Mouse (Mus musculus) liver, postnatal 0 days (tissue): ENCODE results near the gene Casz1.

ENCODE experiments used
- CTCF ChIP-seq: sonication (generic); IDR thresholded peaks from 2 replicates; pipeline ENCODE4 v1.5.1; 2016; ENCODE audit warnings: antibody characterized with exemption, low read depth
- EP300 ChIP-seq: IDR thresholded peaks from 2 replicates; pipeline ENCODE4 v1.6.1; 2016; ENCODE audit warnings: antibody characterized with exemption, low read depth, mild to moderate bottlenecking

DNA sequence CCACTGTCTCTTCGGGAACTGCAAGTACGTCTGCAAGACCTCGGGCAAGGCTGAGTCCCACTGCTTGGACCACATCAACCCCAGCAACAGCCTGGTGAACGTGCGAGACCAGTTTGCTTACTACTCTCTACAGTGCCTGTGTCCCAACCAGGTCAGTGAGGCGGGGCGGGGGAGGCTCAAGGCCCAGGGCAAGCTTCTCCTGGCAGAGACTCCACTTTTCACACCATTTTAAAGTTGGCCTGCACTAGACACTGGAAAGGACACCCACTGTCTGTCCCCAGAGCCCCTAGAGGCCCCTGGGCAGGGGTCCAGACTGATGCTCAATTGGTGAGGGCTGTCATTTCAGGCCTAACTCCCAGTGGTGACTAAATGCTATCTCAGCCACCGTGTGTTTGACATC, 141.8 kb downstream of the Casz1 start:
- TF ChIP-seq CTCF (no peak), EP300 (no peak)
